Mouse (Mus musculus): ENCODE results near the gene Gata3. TPM values are rescaled to one million over a fixed set of nuclear protein-coding genes. Genes with fewer than 3 reads are reported as not detected.

Gene Gata3
- total and polyA plus RNA-seq, 2 experiments, result 0.33 TPM; not detected in 1

GRCm38 (mm10) chr2:9877966-9878563, 11.8 kb downstream of the Gata3 start:
- no peak overlapping the region for H3K9ac ChIP-seq (ENCODE audit: low read depth, low read length)
- WGBS, result 3% methylated on average over 19 of the region's 19 CpGs
- peak overlapping the region; percentile 44 for H3K4me3 ChIP-seq (ENCODE audit: insufficient read depth, low read depth, low read length)
- no peak overlapping the region for H3K27ac ChIP-seq (replicated peaks; ENCODE audit: insufficient read depth, low read depth, low read length)
- H3K4me1 ChIP-seq (ENCODE audit: control insufficient read depth, insufficient read depth, low read length), result peaks cover 5% of the 10 kb centered on the region
- DNase-seq (ENCODE audit: extremely low read depth, low read depth, low spot score), result no peak
- H3K79me2 ChIP-seq (ENCODE audit: control insufficient read depth, insufficient read depth, low read length), result no peaks in the 10 kb centered on the region
- TF ChIP-seq POLR2A (IDR thresholded peaks at IDR 0.05; ENCODE audit: extremely low read depth, insufficient read depth, low read length) (no peak), CTCF (IDR thresholded peaks at IDR 0.05; ENCODE audit: low read depth, low read length) (no peak)
- H3K27me3 ChIP-seq (ENCODE audit: control insufficient read depth, insufficient read depth, low read length), result peaks cover 23% of the 10 kb centered on the region
- no peaks in the 10 kb centered on the region for H3K36me3 ChIP-seq (ENCODE audit: control insufficient read depth, insufficient read depth, low read length)

GRCm38 (mm10) chr2:9877326-9877690, 12.5 kb downstream of the Gata3 start:
- TF ChIP-seq CTCF (IDR thresholded peaks at IDR 0.05; ENCODE audit: low read depth, low read length) (no peak), POLR2A (IDR thresholded peaks at IDR 0.05; ENCODE audit: extremely low read depth, insufficient read depth, low read length) (no peak)
- no peak overlapping the region for H3K27ac ChIP-seq (replicated peaks; ENCODE audit: insufficient read depth, low read depth, low read length)
- H3K79me2 ChIP-seq (ENCODE audit: control insufficient read depth, insufficient read depth, low read length), result no peaks in the 10 kb centered on the region
- H3K4me3 ChIP-seq (ENCODE audit: insufficient read depth, low read depth, low read length), result peak overlapping the region; percentile 50; the same call in 1 of the 2 replicates
- peaks cover 18% of the 10 kb centered on the region for H3K27me3 ChIP-seq (ENCODE audit: control insufficient read depth, insufficient read depth, low read length)
- 3% methylated on average over 35 of the region's 35 CpGs for WGBS
- H3K9ac ChIP-seq (ENCODE audit: low read depth, low read length), result 0 out of 2 replicates have a peak overlapping the region, but pooled peaks have one; percentile 17
- DNase-seq (ENCODE audit: extremely low read depth, low read depth, low spot score), result no peak
- no peaks in the 10 kb centered on the region for H3K36me3 ChIP-seq (ENCODE audit: control insufficient read depth, insufficient read depth, low read length)
- peaks cover 5% of the 10 kb centered on the region for H3K4me1 ChIP-seq (ENCODE audit: control insufficient read depth, insufficient read depth, low read length)

GRCm38 (mm10) chr2:9876621-9877325, 13.1 kb downstream of the Gata3 start:
- Histone ChIP-seq H3K27me3 (ENCODE audit: control insufficient read depth, insufficient read depth, low read length) (peaks cover 15% of the 10 kb centered on the region), H3K4me3 (ENCODE audit: insufficient read depth, low read depth, low read length) (peak overlapping the region; percentile 50; the same call in 1 of the 2 replicates), H3K36me3 (ENCODE audit: control insufficient read depth, insufficient read depth, low read length) (no peaks in the 10 kb centered on the region), H3K27ac (replicated peaks; ENCODE audit: insufficient read depth, low read depth, low read length) (no peak overlapping the region), H3K4me1 (ENCODE audit: control insufficient read depth, insufficient read depth, low read length) (peaks cover 5% of the 10 kb centered on the region), H3K79me2 (ENCODE audit: control insufficient read depth, insufficient read depth, low read length) (no peaks in the 10 kb centered on the region), H3K9ac (ENCODE audit: low read depth, low read length) (no peak overlapping the region)
- WGBS, result 21% methylated on average over 31 of the region's 31 CpGs
- no peak for DNase-seq (ENCODE audit: extremely low read depth, low read depth, low spot score)
- no peak for TF ChIP-seq CTCF (IDR thresholded peaks at IDR 0.05; ENCODE audit: low read depth, low read length)
- no peak for TF ChIP-seq POLR2A (IDR thresholded peaks at IDR 0.05; ENCODE audit: extremely low read depth, insufficient read depth, low read length)

GRCm38 (mm10) chr2:9875676-9876357, 14.0 kb downstream of the Gata3 start:
- DNase-seq (ENCODE audit: extremely low read depth, low read depth, low spot score), result no peak
- WGBS, result 47% methylated on average over 12 of the region's 12 CpGs
- no peak overlapping the region for H3K27ac ChIP-seq (replicated peaks; ENCODE audit: insufficient read depth, low read depth, low read length)
- TF ChIP-seq CTCF (IDR thresholded peaks at IDR 0.05; ENCODE audit: low read depth, low read length) (no peak), POLR2A (IDR thresholded peaks at IDR 0.05; ENCODE audit: extremely low read depth, insufficient read depth, low read length) (no peak)
- no peaks in the 10 kb centered on the region for H3K79me2 ChIP-seq (ENCODE audit: control insufficient read depth, insufficient read depth, low read length)
- H3K4me1 ChIP-seq (ENCODE audit: control insufficient read depth, insufficient read depth, low read length), result peaks cover 5% of the 10 kb centered on the region
- no peak overlapping the region for H3K9ac ChIP-seq (ENCODE audit: low read depth, low read length)
- H3K36me3 ChIP-seq (ENCODE audit: control insufficient read depth, insufficient read depth, low read length), result no peaks in the 10 kb centered on the region
- H3K27me3 ChIP-seq (ENCODE audit: control insufficient read depth, insufficient read depth, low read length), result peaks cover 7% of the 10 kb centered on the region
- no peak overlapping the region for H3K4me3 ChIP-seq (ENCODE audit: insufficient read depth, low read depth, low read length)

- 73% methylated on average over 4 of the region's 4 CpGs for WGBS
- H3K9ac ChIP-seq (ENCODE audit: low read depth, low read length), result no peak overlapping the region
- H3K4me3 ChIP-seq (ENCODE audit: insufficient read depth, low read depth, low read length), result no peak overlapping the region
- peaks cover 6% of the 10 kb centered on the region for H3K27me3 ChIP-seq (ENCODE audit: control insufficient read depth, insufficient read depth, low read length)
- TF ChIP-seq POLR2A (IDR thresholded peaks at IDR 0.05; ENCODE audit: extremely low read depth, insufficient read depth, low read length), result no peak
- TF ChIP-seq CTCF (IDR thresholded peaks at IDR 0.05; ENCODE audit: low read depth, low read length), result no peak
- no peaks in the 10 kb centered on the region for H3K36me3 ChIP-seq (ENCODE audit: control insufficient read depth, insufficient read depth, low read length)
- DNase-seq (ENCODE audit: extremely low read depth, low read depth, low spot score), result no peak
- no peaks in the 10 kb centered on the region for H3K79me2 ChIP-seq (ENCODE audit: control insufficient read depth, insufficient read depth, low read length)
- H3K4me1 ChIP-seq (ENCODE audit: control insufficient read depth, insufficient read depth, low read length), result peaks cover 5% of the 10 kb centered on the region
- H3K27ac ChIP-seq (replicated peaks; ENCODE audit: insufficient read depth, low read depth, low read length), result no peak overlapping the region
These were observed 14.6 kb downstream of the Gata3 start for GRCm38 (mm10) chr2:9875220-9875619.
